Mouse (Mus musculus) Muller cell, postnatal 12 days (primary cell): ENCODE measurements around the gene Fam173a.
A peak's percentile ranks its signal among the peaks of the same experiment; 100 is the strongest.

Experiments
- DNase-seq: peaks from one replicate; pipeline ENCODE4 v3.0.0-alpha.2; 2015; ENCODE audit errors: inconsistent ontology term

Fam173a gene

DNA sequence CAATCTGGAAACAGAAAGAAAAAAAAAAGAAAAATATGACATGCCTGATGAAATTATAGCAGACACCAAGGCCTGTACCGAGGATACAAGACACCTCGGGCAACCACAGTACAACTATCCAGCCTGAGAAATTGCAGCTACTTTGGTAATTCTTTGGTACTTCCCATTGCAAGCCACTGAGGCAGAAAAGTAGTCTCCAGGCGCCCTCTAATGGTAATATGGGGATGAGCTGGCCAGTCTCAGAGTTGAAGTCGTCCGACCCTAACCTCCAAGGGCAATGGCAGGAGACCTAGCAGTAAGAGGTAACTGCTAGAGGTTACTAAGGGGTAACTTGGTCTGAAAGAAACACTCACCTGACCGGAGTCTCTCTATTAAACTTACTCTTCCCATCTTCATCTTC, 8.3 kb upstream of the Fam173a start:
- DNase-seq: peak; percentile 75

- DNase-seq: peak; percentile 94
Observed at GRCm38 (mm10) chr17:25796951-25797369, 4.3 kb upstream of the Fam173a start, which contains the start of gene Metrn. Metrn (minus strand) TSS chr17:25797136.

GRCm38 (mm10) chr17:25796211-25796771, 3.6 kb upstream of the Fam173a start:
- DNase-seq: peak; percentile 49

GRCm38 (mm10) chr17:25795609-25796092, 3.0 kb upstream of the Fam173a start, which contains the start of gene AC134908.4:
AC134908.4 (minus strand) TSS chr17:25795659.
- DNase-seq: peak; percentile 94

DNA sequence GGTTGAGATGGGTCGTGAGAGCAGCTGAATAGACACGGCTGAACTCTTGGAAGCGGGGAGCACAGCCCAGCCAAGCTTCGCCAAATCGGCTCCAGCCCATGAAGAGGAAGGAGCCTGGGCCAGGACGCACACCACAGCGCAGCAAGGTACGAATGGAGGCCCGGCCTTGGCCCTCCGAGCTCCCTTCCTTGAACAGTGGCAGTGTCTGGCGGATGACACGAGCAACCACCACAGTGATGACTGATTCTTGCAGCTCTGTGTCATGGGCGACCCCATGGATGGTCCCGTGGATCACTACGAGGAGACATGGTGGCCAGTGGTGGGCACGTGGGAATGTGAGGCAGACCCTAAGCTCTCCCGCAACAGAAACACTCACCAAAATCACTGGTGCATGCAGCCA, 2.3 kb upstream of the Fam173a start:
- DNase-seq: no peak

DNA sequence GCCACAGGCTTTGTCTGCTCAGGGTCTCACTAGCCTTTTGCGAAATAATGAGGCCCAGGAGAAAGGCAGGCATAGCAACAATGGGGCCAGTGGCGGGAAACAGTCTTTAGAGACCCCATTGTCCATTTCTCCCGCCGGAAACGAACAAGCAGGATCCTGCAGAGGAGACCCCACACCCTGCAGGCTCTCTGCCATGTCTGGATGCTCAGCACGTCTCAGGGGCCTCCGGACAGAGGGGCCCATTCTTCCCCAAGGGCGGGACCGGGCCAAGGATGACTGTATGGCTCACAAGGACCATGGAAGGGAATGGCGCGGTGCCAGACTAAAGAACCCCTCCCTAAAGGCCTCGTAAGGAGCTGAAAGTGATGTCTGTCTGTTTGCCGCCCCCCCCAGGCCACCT, 1.5 kb upstream of the Fam173a start:
- peak; percentile 31 for DNase-seq

- DNase-seq: peak; percentile 90
Observed at GRCm38 (mm10) chr17:25791843-25792527, 716 bp downstream of the Fam173a start.

DNA sequence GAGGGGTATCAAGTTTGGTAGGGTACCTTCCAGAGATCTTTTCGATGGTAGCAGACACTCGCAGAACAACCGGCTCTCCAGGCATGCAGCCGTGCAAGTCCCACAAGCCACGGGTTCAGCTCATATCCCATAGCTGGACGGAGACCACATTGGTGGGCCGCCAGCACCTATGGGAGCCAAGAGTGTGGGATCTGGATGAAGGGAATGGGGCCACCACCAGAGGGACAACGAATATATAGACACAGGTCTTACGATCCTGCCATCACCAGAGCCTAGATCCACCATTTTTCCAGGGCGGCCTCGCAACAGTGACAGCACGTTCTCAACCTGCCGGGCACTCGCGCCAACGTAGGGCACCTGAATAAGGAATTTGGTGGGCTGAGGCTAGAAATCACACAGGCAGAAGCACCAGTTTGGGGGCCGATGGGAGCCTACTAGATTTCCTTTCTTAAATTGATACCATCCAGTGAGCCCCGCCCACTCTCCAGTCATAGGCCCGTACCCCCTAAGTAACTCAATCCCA, 1.3 kb downstream of the Fam173a start:
- DNase-seq: peak; percentile 51

DNA sequence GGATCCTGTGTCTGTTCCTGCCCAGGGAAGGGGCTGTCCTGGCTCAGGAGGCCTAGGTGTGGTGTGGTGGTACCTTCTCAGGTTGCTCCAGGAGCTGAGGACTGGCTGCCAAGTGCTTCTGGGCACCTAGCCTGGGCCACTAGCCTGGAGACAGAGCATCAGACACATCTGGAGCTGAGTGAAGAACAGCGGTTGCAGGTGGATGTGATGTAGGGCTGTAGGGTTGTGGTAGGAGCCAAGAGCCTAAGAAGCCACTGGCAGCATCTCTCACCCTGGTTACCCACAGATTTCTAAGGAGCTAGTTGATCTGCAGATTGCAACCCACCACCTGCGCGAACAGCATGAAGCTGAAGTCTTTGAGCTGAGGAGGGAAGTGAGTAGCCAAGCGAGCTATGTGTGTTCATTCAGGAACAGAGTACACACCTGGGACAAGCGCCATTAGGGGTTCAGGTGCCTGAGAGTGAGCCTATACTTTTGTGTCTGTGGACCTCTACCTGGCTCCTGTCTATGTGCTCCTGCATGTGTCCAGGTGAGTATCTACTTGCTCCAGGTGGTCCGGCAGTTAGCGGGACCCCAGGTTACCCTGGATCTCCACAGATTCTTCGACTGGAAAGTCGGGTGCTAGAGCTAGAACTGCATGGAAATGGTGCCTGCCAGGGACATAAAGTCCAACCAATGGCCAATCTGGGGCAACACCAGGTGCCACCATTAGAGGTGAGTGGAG, 5.8 kb downstream of the Fam173a start:
- DNase-seq: no peak

DNA sequence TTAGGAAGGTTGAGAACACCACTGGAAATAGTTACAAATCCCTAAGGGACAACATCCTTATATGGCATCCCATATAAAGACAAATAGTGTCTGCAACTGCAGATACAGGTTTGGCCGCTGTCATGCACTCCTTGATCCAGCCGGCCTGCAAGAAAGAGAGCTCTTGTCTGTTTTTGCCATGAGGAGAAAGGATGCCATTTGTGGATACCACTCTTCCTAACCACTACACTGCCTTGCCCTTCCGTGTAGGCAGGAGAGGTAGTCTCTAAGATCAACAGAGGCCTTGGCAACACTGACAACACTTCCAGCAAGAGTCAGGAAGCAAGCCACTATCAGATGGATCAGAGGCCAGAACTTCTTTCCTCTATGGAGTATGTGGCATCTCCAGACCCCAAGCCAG, 6.4 kb downstream of the Fam173a start, which contains the start of gene Ccdc78:
Gene Ccdc78, plus strand, starts transcription at position 301 of the 400 bp plus-strand sequence.
- no peak for DNase-seq

GRCm38 (mm10) chr17:25785281-25785745, 7.4 kb downstream of the Fam173a start, which contains the start of gene Haghl:
Haghl (minus strand) TSS chr17:25785673.
- peak; percentile 91 for DNase-seq

DNA sequence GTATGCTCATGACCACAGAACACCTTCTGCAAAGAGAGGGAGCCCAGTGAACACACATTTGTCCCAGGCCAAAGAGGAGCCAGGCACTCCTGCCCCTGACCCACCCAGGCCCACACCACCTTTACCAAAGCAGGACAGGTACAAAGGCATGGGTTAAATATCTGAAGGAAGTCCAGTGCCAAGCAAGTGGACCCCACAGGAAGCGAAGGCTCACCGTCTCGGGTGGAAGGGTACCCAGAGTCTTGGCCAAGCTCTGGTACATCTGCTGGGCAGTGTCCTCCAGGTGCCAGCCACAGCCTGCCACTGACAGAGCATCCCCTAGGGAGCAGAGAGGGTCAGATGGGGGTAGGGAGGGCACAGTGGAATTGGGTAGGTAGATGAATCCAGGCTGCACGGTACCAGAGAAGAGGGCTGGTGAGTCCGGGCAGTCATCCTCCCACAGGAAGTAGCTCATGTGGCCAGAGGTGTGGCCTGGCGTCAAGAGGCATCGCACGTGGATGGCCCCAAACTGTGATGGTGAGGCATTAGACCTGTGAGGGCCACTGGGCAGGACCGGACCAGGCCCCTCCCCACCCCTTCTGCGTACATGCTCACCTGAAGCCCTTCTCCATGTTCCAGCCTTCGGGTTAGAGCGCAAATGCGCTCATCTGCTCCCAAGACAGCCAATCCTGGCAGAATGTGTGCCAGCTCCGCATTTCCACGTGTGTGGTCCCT, 8.7 kb downstream of the Fam173a start:
- DNase-seq: no peak

GRCm38 (mm10) chr17:25783086-25783485, 9.6 kb downstream of the Fam173a start:
- no peak for DNase-seq

GRCm38 (mm10) chr17:25781339-25781738, 11.4 kb downstream of the Fam173a start:
- DNase-seq: no peak

GRCm38 (mm10) chr17:25777948-25778347, 14.8 kb downstream of the Fam173a start:
- no peak for DNase-seq

DNA sequence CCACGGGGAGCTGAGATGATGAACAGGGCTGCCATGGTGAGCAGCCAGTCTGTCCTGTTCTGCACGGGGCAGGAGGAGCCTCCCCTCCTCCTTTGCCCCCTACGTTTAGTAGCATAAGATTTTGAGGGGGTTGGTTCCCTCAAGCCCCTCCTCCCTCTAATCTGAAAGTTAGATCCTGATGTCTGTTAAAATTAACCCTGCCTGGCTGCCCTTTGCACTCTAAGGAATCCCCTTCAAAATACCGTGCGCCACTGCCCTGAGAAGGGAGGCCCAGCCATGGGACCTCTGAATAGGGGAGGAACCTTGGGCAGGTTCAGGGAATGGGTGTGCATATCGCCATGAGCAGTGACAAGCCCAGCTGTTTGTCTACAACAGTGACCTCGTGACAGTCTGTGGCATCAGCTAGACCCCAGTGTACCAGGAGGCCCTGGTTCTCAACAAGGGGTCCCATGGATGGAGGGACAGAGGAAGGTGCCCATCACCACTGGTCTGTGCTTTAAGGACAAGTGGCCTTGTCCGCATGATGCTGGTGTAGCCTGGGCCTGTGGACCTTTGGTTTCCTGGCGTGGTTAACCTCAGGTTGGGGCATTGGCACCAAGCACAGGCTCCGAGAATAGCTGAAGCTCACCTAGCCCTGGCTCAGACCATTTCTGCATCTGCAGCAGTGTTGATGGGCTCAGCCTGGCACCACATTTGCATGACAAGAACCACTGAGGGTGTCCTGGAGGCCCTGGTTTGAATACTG, 17.2 kb downstream of the Fam173a start:
- no peak for DNase-seq

- peak; percentile 96 for DNase-seq
Observed at GRCm38 (mm10) chr17:25773549-25774120, 19.1 kb downstream of the Fam173a start, which contains the start of gene Narfl. Narfl (plus strand) TSS chr17:25773776.

DNA sequence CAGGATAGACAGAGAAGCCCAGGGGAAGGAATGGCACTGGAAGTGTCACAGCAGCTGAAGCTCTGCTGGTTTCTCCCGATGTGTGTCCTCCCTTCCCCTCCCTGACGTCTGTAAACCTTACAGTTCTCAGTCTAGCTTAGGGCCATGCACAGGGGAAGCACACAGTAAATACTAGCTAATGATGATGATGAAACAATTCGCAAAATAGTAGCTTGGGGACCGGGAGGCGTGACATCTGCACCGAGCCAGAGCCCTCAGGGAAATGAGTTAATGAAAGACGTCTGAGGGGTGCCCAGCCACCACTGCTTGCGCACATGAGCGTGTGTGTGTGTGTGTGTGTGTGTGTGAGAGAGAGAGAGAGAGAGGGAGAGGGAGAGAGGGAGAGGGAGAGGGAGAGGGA, 23.4 kb downstream of the Fam173a start:
- no peak for DNase-seq

DNA sequence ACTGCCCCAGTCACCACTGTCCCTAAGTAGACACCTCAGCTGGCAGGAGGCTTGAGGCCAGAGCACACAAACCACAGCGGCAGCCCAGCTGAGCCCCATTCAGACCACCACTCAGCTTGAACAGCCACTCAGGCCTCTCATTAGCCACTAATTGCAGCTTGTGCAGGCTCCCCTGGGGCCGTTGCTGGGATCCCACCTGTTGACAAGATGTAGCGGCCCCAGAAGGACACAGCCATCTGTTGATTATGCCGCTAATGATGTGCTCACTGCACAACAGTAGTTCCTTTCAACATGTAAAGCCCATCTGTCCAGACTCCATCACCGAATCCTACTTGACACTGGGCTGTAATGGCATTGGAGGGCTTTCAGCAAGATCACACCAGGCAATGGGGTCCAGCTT, 26.8 kb downstream of the Fam173a start:
- peak; percentile 55 for DNase-seq

DNA sequence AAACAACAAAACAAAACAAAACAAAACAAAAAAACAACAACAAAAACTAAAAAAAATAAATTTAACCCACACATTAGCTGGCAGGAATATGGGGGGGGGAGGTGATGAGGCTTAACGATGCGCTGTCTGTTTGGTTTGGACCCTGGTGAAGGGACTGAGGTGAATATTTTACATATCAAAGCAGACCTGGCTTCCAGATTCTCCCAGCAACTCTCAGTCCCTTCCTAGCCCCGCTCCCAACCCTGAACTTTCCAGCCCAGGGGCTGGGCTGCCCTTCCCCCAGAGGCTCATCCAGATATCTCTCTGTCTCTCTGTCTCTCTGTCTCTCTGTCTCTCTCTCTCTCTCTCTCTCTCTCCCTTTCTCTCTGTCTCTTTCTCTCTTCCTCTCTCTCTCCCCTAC, 30.1 kb downstream of the Fam173a start:
- no peak for DNase-seq
